Mouse (Mus musculus): ENCODE data around the gene Olfr648.

DNA sequence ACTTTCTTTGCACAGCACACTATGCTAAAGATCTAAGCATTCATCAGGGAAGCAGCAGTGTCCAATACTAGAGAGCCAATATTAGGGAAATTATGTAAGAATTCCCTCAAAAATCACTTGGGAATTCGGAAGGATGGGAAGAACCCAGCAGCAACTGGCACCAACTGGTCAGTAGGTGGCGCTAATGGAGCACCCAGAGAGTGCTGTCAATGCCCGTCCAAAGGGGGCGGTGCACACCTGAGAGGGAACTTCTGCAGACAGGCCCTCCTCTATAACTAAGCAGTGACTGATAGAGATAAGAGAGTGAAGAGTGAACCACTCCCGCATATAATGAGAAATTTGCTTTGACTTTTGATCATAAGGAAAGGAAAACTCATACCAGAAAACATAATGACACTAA lies 16.6 kb upstream of the Olfr648 start:
- TF ChIP-seq CTCF (IDR thresholded peaks at IDR 0.05; ENCODE audit: insufficient read depth, low read length) (peak; percentile 99), POLR2A (IDR thresholded peaks at IDR 0.05; ENCODE audit: borderline replicate concordance, extremely low read depth, low read depth, low read length) (no peak)
